Mouse (Mus musculus) frontal cortex, adult 2 months (tissue): ENCODE results near the gene Ubd. TPM values are rescaled to one million over a fixed set of nuclear protein-coding genes. Genes with fewer than 3 reads are reported as not detected.

Experiments
- polyA plus RNA-seq: library from polyadenylated mRNA; depleted of rRNA; stranded (reverse); fragments of >200 nt; gene quantifications from 2 replicates; pipeline ENCODE4 v1.2.3, GENCODE M21; 2012; rRNA removed

The Ubd gene
- polyA plus RNA-seq, 1 experiment, result not detected

Other genes with a start within 250 kb of the Ubd start
- 186 and 189 TPM in 2 replicates for gene Ppp1r11, start 242.2 kb upstream of the Ubd start, polyA plus RNA-seq
- gene Znrd1, start 235.3 kb upstream of the Ubd start, polyA plus RNA-seq, result 36.4 and 42.2 TPM in 2 replicates
- 6.0 and 6.9 TPM in 2 replicates for gene Znrd1as, start 235.3 kb upstream of the Ubd start, polyA plus RNA-seq
- gene 2410137M14Rik, start 212.7 kb upstream of the Ubd start, polyA plus RNA-seq, result 0.42 and 1.1 TPM in 2 replicates
- gene H2-M5, start 204.4 kb upstream of the Ubd start, polyA plus RNA-seq, result 2.8 and 3.3 TPM in 2 replicates
- 30.3 and 40.6 TPM in 2 replicates for gene Zfp57, start 192.7 kb upstream of the Ubd start, polyA plus RNA-seq
- gene Mog, start 170.5 kb upstream of the Ubd start, polyA plus RNA-seq, result 43.8 and 54.7 TPM in 2 replicates
- 430 and 435 TPM in 2 replicates for gene Gabbr1, start 147.9 kb upstream of the Ubd start, polyA plus RNA-seq
- gene Olfr90, start 105.4 kb upstream of the Ubd start, polyA plus RNA-seq, result 0.04 TPM in 1 of 2 replicates, not detected in the other
- not detected in 2 replicates for gene Olfr91, start 95.6 kb upstream of the Ubd start, polyA plus RNA-seq
- not detected in 2 replicates for gene Olfr92, start 73.8 kb upstream of the Ubd start, polyA plus RNA-seq
- not detected in 2 replicates for gene Olfr93, start 32.4 kb upstream of the Ubd start, polyA plus RNA-seq
- gene Olfr94, start 7.1 kb downstream of the Ubd start, polyA plus RNA-seq, result not detected in 2 replicates
- not detected in 2 replicates for gene Olfr95, start 19.2 kb downstream of the Ubd start, polyA plus RNA-seq
- gene Olfr96, start 26.3 kb downstream of the Ubd start, polyA plus RNA-seq, result not detected in 2 replicates
- not detected in 2 replicates for gene Olfr97, start 43.4 kb downstream of the Ubd start, polyA plus RNA-seq
- gene Olfr98, start 69.9 kb downstream of the Ubd start, polyA plus RNA-seq, result not detected in 2 replicates
- 2.4 and 3.0 TPM in 2 replicates for gene H2-M3, start 76.3 kb downstream of the Ubd start, polyA plus RNA-seq
- 0.08 TPM in 1 of 2 replicates, not detected in the other for gene Olfr99, start 89.6 kb downstream of the Ubd start, polyA plus RNA-seq
- gene Olfr101, start 110.4 kb downstream of the Ubd start, polyA plus RNA-seq, result 0.23 TPM in 1 of 2 replicates, not detected in the other
- gene Olfr102, start 123.2 kb downstream of the Ubd start, polyA plus RNA-seq, result 0.08 TPM in 1 of 2 replicates, not detected in the other
- not detected in 2 replicates for gene Olfr103, start 145.8 kb downstream of the Ubd start, polyA plus RNA-seq
- not detected in 2 replicates for gene Olfr104-ps, start 165.7 kb downstream of the Ubd start, polyA plus RNA-seq
- gene Olfr105-ps, start 185.1 kb downstream of the Ubd start, polyA plus RNA-seq, result not detected in 2 replicates
- not detected in 2 replicates for gene Olfr106-ps, start 196.5 kb downstream of the Ubd start, polyA plus RNA-seq
- gene Olfr107, start 205.3 kb downstream of the Ubd start, polyA plus RNA-seq, result not detected in 2 replicates